Mouse (Mus musculus): ENCODE data around the gene Elk3. TPM values are rescaled to one million over a fixed set of nuclear protein-coding genes. Genes with fewer than 3 reads are reported as not detected.

The Elk3 gene
- total RNA-seq, 1 experiment = 15.7 TPM

- H3K9ac ChIP-seq (ENCODE audit: insufficient read depth, low read depth, low read length, poor library complexity, severe bottlenecking) = no peak overlapping the region
- no peak for DNase-seq (ENCODE audit: low read depth, low spot score)
- H3K27ac ChIP-seq (ENCODE audit: insufficient read depth, low read depth, low read length, poor library complexity, severe bottlenecking) = no peak overlapping the region
- peaks cover 2 to 4% of the 10 kb centered on the region in 2 experiments; a peak in 1 of 4 replicates for H3K4me1 ChIP-seq (ENCODE audit: control insufficient read depth in 2 of 2, insufficient read depth in 2 of 2, low read length in 2 of 2, poor library complexity in 1 of 2)
- no peak overlapping the region for H3K4me3 ChIP-seq (ENCODE audit: insufficient read depth in 1 of 2, low read depth in 1 of 2, low read length in 2 of 2, poor library complexity in 1 of 2, severe bottlenecking in 1 of 2)
- no peaks in the 10 kb centered on the region for H3K36me3 ChIP-seq (ENCODE audit: control insufficient read depth, insufficient read depth, low read length, poor library complexity, severe bottlenecking)
- TF ChIP-seq MAFK (IDR thresholded peaks at IDR 0.05; ENCODE audit: insufficient read depth, low read depth, low read length) (no peak), CHD2 (IDR thresholded peaks at IDR 0.05; ENCODE audit: low read depth, low read length) (no peak), HCFC1 (IDR thresholded peaks at IDR 0.05; ENCODE audit: borderline replicate concordance, insufficient read depth, low read length) (no peak), ZC3H11A (IDR thresholded peaks at IDR 0.05; ENCODE audit: borderline replicate concordance, low read depth, low read length) (no peak)
- no peaks in the 10 kb centered on the region for H3K9me3 ChIP-seq (ENCODE audit: control insufficient read depth, insufficient read depth, low read depth, low read length)
- in situ Hi-C loops (cut with MboI; ENCODE audit: low sequenced_read_pairs in 2 of 2, unreplicated experiment in 2 of 2) = no loop called here
Measured at GRCm38 (mm10) chr10:93265833-93266232, 45.1 kb downstream of the Elk3 start.

- TF ChIP-seq HCFC1 (IDR thresholded peaks at IDR 0.05; ENCODE audit: borderline replicate concordance, insufficient read depth, low read length) = no peak
- TF ChIP-seq ZC3H11A (IDR thresholded peaks at IDR 0.05; ENCODE audit: borderline replicate concordance, low read depth, low read length) = no peak
- TF ChIP-seq CHD2 (IDR thresholded peaks at IDR 0.05; ENCODE audit: low read depth, low read length) = no peak
- TF ChIP-seq MAFK (IDR thresholded peaks at IDR 0.05; ENCODE audit: insufficient read depth, low read depth, low read length) = no peak
- TF ChIP-seq ZNF384 (IDR thresholded peaks at IDR 0.05; ENCODE audit: low read depth, low read length) = no peak
- Histone ChIP-seq H3K9me3 (ENCODE audit: control insufficient read depth, insufficient read depth, low read depth, low read length) (no peaks in the 10 kb centered on the region), H3K36me3 (ENCODE audit: control insufficient read depth, insufficient read depth, low read length, poor library complexity, severe bottlenecking) (no peaks in the 10 kb centered on the region), H3K9ac (ENCODE audit: insufficient read depth, low read depth, low read length, poor library complexity, severe bottlenecking) (no peak overlapping the region), H3K4me3 (ENCODE audit: insufficient read depth in 1 of 2, low read depth in 1 of 2, low read length in 2 of 2, poor library complexity in 1 of 2, severe bottlenecking in 1 of 2) (no peak overlapping the region), H3K4me1 (ENCODE audit: control insufficient read depth in 2 of 2, insufficient read depth in 2 of 2, low read length in 2 of 2, poor library complexity in 1 of 2) (peaks cover 2 to 4% of the 10 kb centered on the region in 2 experiments; a peak in 1 of 4 replicates), H3K27ac (ENCODE audit: insufficient read depth, low read depth, low read length, poor library complexity, severe bottlenecking) (no peak overlapping the region)
- no peak for DNase-seq (ENCODE audit: low read depth, low spot score)
- in situ Hi-C loops (cut with MboI; ENCODE audit: low sequenced_read_pairs in 2 of 2, unreplicated experiment in 2 of 2) = no loop called here
Measured at GRCm38 (mm10) chr10:93264001-93264400, 46.9 kb downstream of the Elk3 start.

GRCm38 (mm10) chr10:93263431-93263830 is 47.5 kb downstream of the Elk3 start:
- in situ Hi-C loops (cut with MboI; ENCODE audit: low sequenced_read_pairs in 2 of 2, unreplicated experiment in 2 of 2) = no loop called here
- Histone ChIP-seq H3K4me1 (ENCODE audit: control insufficient read depth in 2 of 2, insufficient read depth in 2 of 2, low read length in 2 of 2, poor library complexity in 1 of 2) (peaks cover 2 to 4% of the 10 kb centered on the region in 2 experiments; a peak in 1 of 4 replicates), H3K4me3 (ENCODE audit: insufficient read depth in 1 of 2, low read depth in 1 of 2, low read length in 2 of 2, poor library complexity in 1 of 2, severe bottlenecking in 1 of 2) (no peak overlapping the region), H3K27ac (ENCODE audit: insufficient read depth, low read depth, low read length, poor library complexity, severe bottlenecking) (no peak overlapping the region), H3K36me3 (ENCODE audit: control insufficient read depth, insufficient read depth, low read length, poor library complexity, severe bottlenecking) (no peaks in the 10 kb centered on the region), H3K9me3 (ENCODE audit: control insufficient read depth, insufficient read depth, low read depth, low read length) (no peaks in the 10 kb centered on the region), H3K9ac (ENCODE audit: insufficient read depth, low read depth, low read length, poor library complexity, severe bottlenecking) (no peak overlapping the region)
- DNase-seq (ENCODE audit: low read depth, low spot score) = no peak
- TF ChIP-seq CHD2 (IDR thresholded peaks at IDR 0.05; ENCODE audit: low read depth, low read length) = no peak
- no peak for TF ChIP-seq ZNF384 (IDR thresholded peaks at IDR 0.05; ENCODE audit: low read depth, low read length)
- no peak for TF ChIP-seq MAFK (IDR thresholded peaks at IDR 0.05; ENCODE audit: insufficient read depth, low read depth, low read length)
- no peak for TF ChIP-seq ZC3H11A (IDR thresholded peaks at IDR 0.05; ENCODE audit: borderline replicate concordance, low read depth, low read length)
- TF ChIP-seq HCFC1 (IDR thresholded peaks at IDR 0.05; ENCODE audit: borderline replicate concordance, insufficient read depth, low read length) = no peak

- Histone ChIP-seq H3K27ac (ENCODE audit: insufficient read depth, low read depth, low read length, poor library complexity, severe bottlenecking) (no peak overlapping the region), H3K4me3 (ENCODE audit: insufficient read depth in 1 of 2, low read depth in 1 of 2, low read length in 2 of 2, poor library complexity in 1 of 2, severe bottlenecking in 1 of 2) (no peak overlapping the region), H3K36me3 (ENCODE audit: control insufficient read depth, insufficient read depth, low read length, poor library complexity, severe bottlenecking) (no peaks in the 10 kb centered on the region), H3K9ac (ENCODE audit: insufficient read depth, low read depth, low read length, poor library complexity, severe bottlenecking) (no peak overlapping the region), H3K9me3 (ENCODE audit: control insufficient read depth, insufficient read depth, low read depth, low read length) (no peaks in the 10 kb centered on the region), H3K4me1 (ENCODE audit: control insufficient read depth in 2 of 2, insufficient read depth in 2 of 2, low read length in 2 of 2, poor library complexity in 1 of 2) (peaks cover 2 to 5% of the 10 kb centered on the region in 2 experiments; a peak in 1 of 4 replicates)
- in situ Hi-C loops (cut with MboI; ENCODE audit: low sequenced_read_pairs in 2 of 2, unreplicated experiment in 2 of 2) = no loop called here
- TF ChIP-seq ZC3H11A (IDR thresholded peaks at IDR 0.05; ENCODE audit: borderline replicate concordance, low read depth, low read length) = no peak
- TF ChIP-seq HCFC1 (IDR thresholded peaks at IDR 0.05; ENCODE audit: borderline replicate concordance, insufficient read depth, low read length) = no peak
- TF ChIP-seq MAFK (IDR thresholded peaks at IDR 0.05; ENCODE audit: insufficient read depth, low read depth, low read length) = no peak
- no peak for TF ChIP-seq CHD2 (IDR thresholded peaks at IDR 0.05; ENCODE audit: low read depth, low read length)
- TF ChIP-seq ZNF384 (IDR thresholded peaks at IDR 0.05; ENCODE audit: low read depth, low read length) = no peak
- no peak for DNase-seq (ENCODE audit: low read depth, low spot score)
Measured at GRCm38 (mm10) chr10:93261981-93262499, 48.9 kb downstream of the Elk3 start.
